Mouse (Mus musculus) embryo, embryonic 9.5 days (tissue): ENCODE results near the gene Itga6.
"Not testable (repeated sequence)": the region's sequence is repeated elsewhere in the genome, so short reads cannot be mapped to it uniquely, and the experiment has no call there.

Experiments used
- DNase-seq: peaks from one replicate; pipeline ENCODE4 v3.0.0-alpha.2; 2017; ENCODE audit errors: extremely low spot score

The Itga6 gene

DNA sequence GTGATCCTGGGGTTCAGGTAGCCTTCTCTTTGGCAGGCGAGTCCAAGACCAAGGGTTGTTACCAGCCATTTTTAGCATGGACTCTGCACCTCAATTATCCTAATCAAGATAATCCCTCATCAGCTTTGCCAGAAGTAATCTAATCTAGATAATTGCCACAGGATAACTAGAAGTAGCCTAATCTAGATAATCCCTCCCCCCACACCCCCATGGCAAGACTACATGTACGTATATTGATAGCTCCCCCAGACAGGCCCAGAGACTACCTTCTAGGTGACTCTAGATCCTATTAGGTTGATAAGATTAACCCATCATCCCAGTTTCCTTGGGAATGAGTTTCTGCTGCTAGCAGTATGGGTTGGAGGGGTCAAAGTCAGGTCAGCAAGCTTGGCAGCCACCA is 146.1 kb downstream of the Itga6 start:
- no peak for DNase-seq

DNA sequence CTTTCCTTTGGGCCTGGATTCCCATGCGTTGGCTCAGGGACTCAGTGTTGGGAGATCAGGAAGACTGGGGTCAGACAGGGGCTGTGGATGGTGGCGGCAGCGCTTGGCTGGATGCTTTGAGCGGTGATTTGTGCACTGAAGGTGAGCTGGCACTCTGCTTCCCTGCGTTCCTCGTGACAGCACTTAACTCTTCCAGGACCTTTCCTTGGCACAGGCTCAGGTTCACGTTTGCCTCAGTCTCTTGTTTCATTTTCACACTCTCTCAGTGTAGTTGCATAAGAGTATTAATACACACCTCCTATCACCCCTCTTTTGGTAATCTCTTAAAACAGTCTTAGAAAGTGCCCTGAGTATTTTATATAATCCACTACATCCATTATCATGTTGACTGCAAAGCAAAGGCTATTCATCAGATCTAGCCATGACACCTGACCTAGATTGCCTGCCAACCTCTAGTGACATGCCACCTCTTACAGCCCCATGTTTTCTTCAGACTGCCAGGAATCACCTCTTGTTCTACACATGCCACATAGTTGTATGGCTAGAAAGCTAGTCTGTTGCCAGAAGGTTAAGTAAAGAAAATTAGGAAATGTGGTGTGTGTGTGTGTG is 147.4 kb downstream of the Itga6 start:
- no peak for DNase-seq

DNA sequence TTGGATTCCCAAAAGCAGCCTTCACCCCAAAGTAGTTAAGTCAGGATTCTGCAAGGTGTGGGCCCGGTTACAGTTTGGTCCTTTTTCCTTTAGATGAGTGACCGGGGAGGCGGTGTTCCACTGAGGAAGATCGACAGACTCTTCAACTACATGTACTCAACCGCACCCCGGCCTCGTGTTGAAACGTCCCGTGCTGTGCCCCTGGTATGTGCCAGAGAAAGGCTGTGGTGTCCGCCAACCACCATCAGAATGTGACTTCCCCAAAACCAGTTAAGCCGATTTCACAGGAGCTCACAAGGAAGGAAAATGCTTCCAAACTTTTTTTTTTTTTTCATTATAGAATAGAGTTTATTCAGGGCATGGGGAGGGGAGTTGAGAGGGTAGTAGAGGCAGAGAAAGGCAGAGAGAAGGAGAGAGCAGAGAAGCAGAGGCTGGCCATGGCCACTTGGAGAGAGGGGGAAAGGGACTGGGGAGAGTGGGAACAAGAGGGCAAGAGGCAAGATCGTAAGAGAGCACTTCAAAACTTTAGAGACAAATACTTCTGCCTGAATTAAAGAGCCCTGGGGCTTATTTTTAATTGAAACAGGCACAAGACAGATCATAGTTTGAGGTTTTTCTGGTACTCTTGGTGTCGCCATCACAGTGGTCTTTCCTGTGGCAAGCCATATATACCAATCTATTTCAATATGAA is 150.3 kb downstream of the Itga6 start:
- no peak for DNase-seq

DNA sequence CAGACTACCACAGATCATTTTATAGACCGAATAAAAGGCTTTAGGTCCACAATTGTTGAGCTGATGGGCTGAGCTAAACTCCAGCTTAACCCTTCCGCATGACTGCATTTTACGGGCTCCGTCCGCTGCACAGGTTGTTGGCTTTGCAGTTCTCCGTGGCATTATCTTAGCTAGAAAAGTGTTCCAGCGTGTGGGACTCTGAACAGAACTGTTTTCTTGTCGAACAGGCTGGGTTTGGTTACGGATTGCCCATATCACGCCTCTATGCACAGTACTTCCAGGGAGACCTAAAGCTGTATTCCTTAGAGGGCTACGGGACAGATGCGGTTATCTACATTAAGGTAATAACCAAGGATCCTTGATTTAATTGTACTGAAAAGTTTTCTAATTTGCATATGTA is 152.0 kb downstream of the Itga6 start:
- peak; percentile 14 for DNase-seq

GRCm38 (mm10) chr2:71898335-71898856 is 153.0 kb downstream of the Itga6 start:
- DNase-seq, result peak; percentile 11

DNA sequence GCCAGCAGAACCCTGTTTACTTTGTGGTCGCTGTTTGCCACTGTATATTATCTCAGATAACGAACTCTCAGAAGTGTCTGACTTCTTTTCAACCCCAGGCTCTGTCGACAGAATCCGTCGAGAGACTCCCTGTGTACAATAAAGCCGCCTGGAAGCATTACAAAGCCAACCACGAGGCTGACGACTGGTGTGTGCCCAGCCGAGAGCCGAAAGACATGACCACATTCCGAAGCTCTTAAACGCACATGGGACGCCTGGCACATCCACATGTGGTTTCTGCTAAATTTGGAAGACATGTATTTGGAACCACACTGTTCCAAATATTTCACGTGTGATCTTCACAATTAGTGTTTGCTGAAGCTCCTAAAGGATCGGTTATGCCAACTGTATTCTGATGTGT is 154.5 kb downstream of the Itga6 start:
- no peak for DNase-seq

DNA sequence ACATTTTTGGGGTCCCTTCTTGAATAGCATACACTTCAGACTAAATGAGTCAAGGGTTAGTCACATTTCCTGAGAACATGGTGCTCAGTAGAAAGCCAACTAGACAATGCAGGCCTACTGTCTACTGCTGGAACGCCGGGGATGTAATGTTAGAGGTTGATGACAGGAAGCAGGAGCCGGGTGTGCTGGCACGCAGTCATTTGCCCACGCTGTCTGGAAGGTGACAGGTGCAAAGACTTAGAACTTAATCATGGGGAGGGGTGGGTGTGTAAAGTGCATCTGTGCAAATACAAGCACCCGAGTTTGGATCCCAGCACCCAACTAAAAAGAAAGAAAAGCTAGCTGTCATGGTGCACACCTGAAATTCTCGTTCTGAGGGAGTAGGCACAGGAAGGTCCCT is 159.7 kb downstream of the Itga6 start:
- no peak for DNase-seq

- not testable (repeated sequence) for DNase-seq
Measured at GRCm38 (mm10) chr2:71906356-71906755, 160.9 kb downstream of the Itga6 start.
